Mouse (Mus musculus) lung, adult 2 months (tissue): ENCODE results near the gene Tenm3. TPM values are rescaled to one million over a fixed set of nuclear protein-coding genes. Genes with fewer than 3 reads are reported as not detected.

Experiments used
- DNase-seq: peaks from one replicate; pipeline ENCODE4 v3.0.0; 2022
- H3K4me1 ChIP-seq: fragments of 200-500 bp; 2 replicates; pipeline ENCODE4 v1.6.1; 2011; ENCODE audit warnings: low read length; ENCODE audit not compliant: control insufficient read depth, insufficient read depth
- H3K4me3 ChIP-seq: fragments of 200-500 bp; replicated peaks from 2 replicates; pipeline ENCODE3; 2011; ENCODE audit warnings: low read depth, mild to moderate bottlenecking, control low read depth, low read length; ENCODE audit errors: extremely low read depth
- CTCF ChIP-seq: fragments of 200-500 bp; IDR thresholded peaks from 2 replicates; pipeline ENCODE4 v1.5.1; 2011; ENCODE audit warnings: mild to moderate bottlenecking, low read length, control low read depth; ENCODE audit not compliant: insufficient read depth
- POLR2A ChIP-seq: fragments of 200-500 bp; IDR thresholded peaks from 2 replicates; pipeline ENCODE4 v1.6.1; 2011; ENCODE audit warnings: low read depth, mild to moderate bottlenecking, control low read depth, low read length, borderline replicate concordance; ENCODE audit errors: extremely low read depth
- WGBS: fragments of 180-500 bp; shearing (Covaris S2); methylation state at CpG from one replicate; pipeline ENCODE4 v1.1.7; 2018; 5-methylcytosine and 5-hydroxymethylcytosine counted together
- polyA plus RNA-seq: library from polyadenylated mRNA; depleted of rRNA; stranded (reverse); fragments of >200 nt; gene quantifications from 2 replicates; pipeline ENCODE4 v1.2.3, GENCODE M21; 2012

The Tenm3 gene
- polyA plus RNA-seq, 1 experiment = 1.1 TPM

DNA sequence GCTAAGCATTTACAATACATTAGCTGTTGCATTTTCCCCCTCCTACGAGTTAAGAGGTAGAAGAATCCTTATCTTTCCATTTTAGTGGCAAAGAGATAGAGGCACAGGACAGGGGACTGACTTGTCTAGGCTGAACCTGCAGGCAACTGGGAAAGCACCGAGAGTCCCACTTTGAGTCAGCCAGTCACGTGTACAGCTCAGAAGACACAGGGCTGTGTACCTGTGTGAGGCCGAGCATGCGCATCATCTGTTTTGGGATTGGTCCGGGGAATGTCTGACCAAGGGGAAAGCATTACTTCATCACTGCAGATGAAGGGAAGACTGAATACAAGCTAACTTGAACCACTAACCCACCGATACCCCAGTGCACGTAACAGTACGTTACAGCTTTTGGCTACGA is 526.3 kb downstream of the Tenm3 start:
- H3K4me3 ChIP-seq = no peak overlapping the region
- no peak for DNase-seq
- TF ChIP-seq CTCF (no peak), POLR2A (no peak)
- no peaks in the 10 kb centered on the region for H3K4me1 ChIP-seq
- WGBS = 88% methylated on average over 10 of the region's 10 CpGs

DNA sequence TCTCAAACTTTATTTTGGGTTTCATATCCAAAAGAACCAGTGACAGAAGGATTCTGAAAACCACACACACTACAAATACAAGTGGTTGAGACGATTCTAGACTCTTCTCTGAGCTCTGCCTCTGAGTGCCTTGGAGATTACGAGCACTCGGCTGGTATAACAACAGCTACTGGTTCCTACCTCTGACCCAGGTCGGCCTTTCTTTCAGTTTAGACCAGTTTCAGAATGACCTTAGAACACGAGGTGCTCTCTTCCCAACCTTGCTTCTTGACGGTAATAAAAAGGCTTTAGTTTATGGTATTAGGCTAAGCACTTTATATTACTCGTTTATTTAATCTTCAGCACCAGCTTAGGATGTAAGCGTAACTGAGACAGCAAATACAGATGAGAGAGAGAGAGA is 528.1 kb downstream of the Tenm3 start:
- no peak for DNase-seq
- H3K4me3 ChIP-seq = no peak overlapping the region
- TF ChIP-seq POLR2A = no peak
- no peak for TF ChIP-seq CTCF
- WGBS = 81% methylated on average over 8 of the region's 8 CpGs
- H3K4me1 ChIP-seq = no peaks in the 10 kb centered on the region

DNA sequence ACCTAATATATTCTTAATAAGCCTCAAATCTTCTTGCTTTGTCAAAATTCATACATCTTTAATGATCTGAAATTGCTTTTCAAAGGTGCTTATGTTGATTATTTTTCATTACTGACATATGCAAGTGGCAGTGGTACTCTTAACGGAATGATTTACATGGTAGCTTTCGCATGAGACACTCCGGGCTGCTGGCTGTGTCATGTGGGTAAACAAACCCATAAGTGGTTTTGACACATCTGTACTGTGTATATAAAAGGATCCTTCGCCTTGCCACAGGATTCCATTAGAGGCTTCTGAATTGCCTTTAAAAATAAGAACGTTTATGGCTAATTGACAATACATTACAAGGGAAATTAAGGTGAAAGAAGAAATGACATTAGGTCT is 529.8 kb downstream of the Tenm3 start:
- WGBS = 63% methylated on average over 5 of the region's 5 CpGs

GRCm38 (mm10) chr8:48313210-48313984 is 530.4 kb downstream of the Tenm3 start:
- Histone ChIP-seq H3K4me1 (no peaks in the 10 kb centered on the region), H3K4me3 (no peak overlapping the region)
- TF ChIP-seq POLR2A (no peak), CTCF (no peak)
- no peak for DNase-seq
- WGBS = 73% methylated on average over 11 of the region's 11 CpGs

More for the DNA sequence above, 529.8 kb downstream of the Tenm3 start:
- H3K4me1 ChIP-seq = no peaks in the 10 kb centered on the region
- H3K4me3 ChIP-seq = no peak overlapping the region
- TF ChIP-seq CTCF = no peak
- TF ChIP-seq POLR2A = no peak
- no peak for DNase-seq

GRCm38 (mm10) chr8:48311706-48312105 is 532.0 kb downstream of the Tenm3 start:
- no peak for DNase-seq

GRCm38 (mm10) chr8:48310240-48310849 is 533.4 kb downstream of the Tenm3 start:
- no peak for TF ChIP-seq CTCF
- TF ChIP-seq POLR2A = no peak
- 65% methylated on average over 10 of the region's 10 CpGs for WGBS
- no peaks in the 10 kb centered on the region for H3K4me1 ChIP-seq
- DNase-seq = no peak
- no peak overlapping the region for H3K4me3 ChIP-seq

More at GRCm38 (mm10) chr8:48311706-48312105, 532.0 kb downstream of the Tenm3 start:
- TF ChIP-seq POLR2A (no peak), CTCF (no peak)
- no peaks in the 10 kb centered on the region for H3K4me1 ChIP-seq
- WGBS = 76% methylated on average over 3 of the region's 3 CpGs
- H3K4me3 ChIP-seq = no peak overlapping the region

DNA sequence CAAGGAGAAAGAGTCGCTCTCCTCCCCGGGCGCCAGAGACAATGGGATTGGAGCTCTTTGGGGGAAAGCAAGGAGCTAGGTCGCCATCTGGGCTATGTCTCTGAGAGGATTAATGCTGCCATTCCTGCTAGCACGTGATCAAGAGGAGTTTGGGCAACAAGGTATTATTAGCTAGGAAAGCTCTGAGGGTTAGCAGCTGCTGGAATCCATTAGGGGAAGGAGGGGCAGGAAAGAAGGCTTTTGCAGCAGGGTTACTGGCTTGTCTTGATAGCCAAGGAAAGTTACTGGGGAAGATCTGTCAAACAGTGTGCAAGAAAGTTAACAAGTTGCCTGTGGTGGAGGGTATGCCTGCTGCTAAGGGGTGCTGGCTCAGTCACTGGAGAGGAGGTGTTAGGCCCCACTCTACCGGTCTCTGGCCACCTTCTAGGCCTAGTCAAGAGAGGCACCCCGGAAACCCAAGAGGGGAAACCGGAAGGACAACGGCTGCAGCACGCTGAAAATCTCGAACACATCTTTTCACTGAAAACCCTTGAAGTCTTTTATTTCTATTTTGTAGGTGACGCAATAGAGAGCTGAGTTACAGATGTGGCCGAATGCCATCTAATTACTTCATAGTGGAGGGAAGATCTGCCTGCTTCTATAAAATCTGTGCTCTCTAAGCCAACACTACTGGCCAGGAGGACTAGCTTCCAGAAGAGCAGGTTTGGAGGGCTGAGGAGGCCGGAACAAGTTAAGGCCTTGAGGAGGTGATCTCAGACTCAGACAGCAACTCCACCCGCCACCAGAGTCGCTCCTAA is 534.4 kb downstream of the Tenm3 start:
- Histone ChIP-seq H3K4me3 (no peak overlapping the region), H3K4me1 (no peaks in the 10 kb centered on the region)
- DNase-seq = no peak
- 54% methylated on average over 16 of the region's 16 CpGs for WGBS
- TF ChIP-seq POLR2A = no peak
- no peak for TF ChIP-seq CTCF

GRCm38 (mm10) chr8:48304224-48304623 is 539.5 kb downstream of the Tenm3 start:
- DNase-seq = no peak
- Histone ChIP-seq H3K4me3 (no peak overlapping the region), H3K4me1 (no peaks in the 10 kb centered on the region)
- no peak for TF ChIP-seq CTCF
- TF ChIP-seq POLR2A = no peak
- WGBS = 65% methylated on average over 7 of the region's 7 CpGs

GRCm38 (mm10) chr8:48300613-48301037 is 543.1 kb downstream of the Tenm3 start:
- no peak for DNase-seq
- Histone ChIP-seq H3K4me3 (no peak overlapping the region), H3K4me1 (no peaks in the 10 kb centered on the region)
- WGBS = 60% methylated on average over 12 of the region's 12 CpGs
- TF ChIP-seq CTCF (no peak), POLR2A (no peak)
